Mouse (Mus musculus) cortical plate, adult 2 months (tissue): ENCODE data around the gene Map1b. TPM values are rescaled to one million over a fixed set of nuclear protein-coding genes. Genes with fewer than 3 reads are reported as not detected.

Source experiments
- H3K27ac ChIP-seq: fragments of 200-500 bp; 2 replicates; pipeline ENCODE4 v1.5.1; 2012; ENCODE audit warnings: low read length, control low read depth, inconsistent platforms; ENCODE audit not compliant: insufficient read depth
- H3K4me1 ChIP-seq: fragments of 200-500 bp; 2 replicates; pipeline ENCODE4 v1.6.1; 2011; ENCODE audit warnings: low read length; ENCODE audit not compliant: control insufficient read depth, insufficient read depth
- H3K4me3 ChIP-seq: fragments of 200-500 bp; 2 replicates; pipeline ENCODE4 v1.5.1; 2011; ENCODE audit warnings: mild to moderate bottlenecking, low read length, control low read depth; ENCODE audit not compliant: insufficient read depth
- CTCF ChIP-seq: fragments of 200-500 bp; IDR thresholded peaks from 2 replicates; pipeline ENCODE4 v1.5.1; 2011; ENCODE audit warnings: mild to moderate bottlenecking, control low read depth, low read length; ENCODE audit not compliant: insufficient read depth; ENCODE audit errors: extremely low read depth
- POLR2A ChIP-seq: fragments of 200-500 bp; IDR thresholded peaks from 2 replicates; pipeline ENCODE4 v1.6.1; 2011; ENCODE audit warnings: mild to moderate bottlenecking, low read length, control low read depth; ENCODE audit not compliant: insufficient read depth; ENCODE audit errors: extremely low read depth
- polyA plus RNA-seq: library from polyadenylated mRNA; depleted of rRNA; stranded (reverse); fragments of >200 nt; gene quantifications from 2 replicates; pipeline ENCODE4 v1.2.3, GENCODE M21; 2012

The Map1b gene
- polyA plus RNA-seq, 1 experiment, result 134 TPM

DNA sequence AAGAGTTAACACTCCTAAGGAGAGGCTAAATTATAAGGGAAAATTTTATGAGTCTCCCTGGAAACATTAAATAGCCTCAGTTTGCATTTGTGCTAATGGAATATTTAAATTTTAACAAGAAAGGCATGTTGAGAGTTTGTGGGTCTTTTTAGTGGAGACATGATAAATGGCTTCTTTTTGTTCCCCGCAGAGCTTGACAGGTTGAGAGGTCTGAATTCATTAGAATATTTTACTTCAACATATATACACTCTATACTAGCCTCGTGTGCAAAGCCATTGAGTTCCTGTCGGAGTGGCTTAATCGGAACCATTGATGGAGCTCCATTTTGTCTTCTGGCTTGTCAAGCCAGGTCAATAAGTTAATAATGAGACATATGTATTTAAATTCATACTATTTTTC is 6.4 kb downstream of the Map1b start:
- Histone ChIP-seq H3K27ac (no peak overlapping the region), H3K4me1 (peaks cover 18% of the 10 kb centered on the region), H3K4me3 (no peak overlapping the region)
- TF ChIP-seq POLR2A (no peak), CTCF (no peak)

DNA sequence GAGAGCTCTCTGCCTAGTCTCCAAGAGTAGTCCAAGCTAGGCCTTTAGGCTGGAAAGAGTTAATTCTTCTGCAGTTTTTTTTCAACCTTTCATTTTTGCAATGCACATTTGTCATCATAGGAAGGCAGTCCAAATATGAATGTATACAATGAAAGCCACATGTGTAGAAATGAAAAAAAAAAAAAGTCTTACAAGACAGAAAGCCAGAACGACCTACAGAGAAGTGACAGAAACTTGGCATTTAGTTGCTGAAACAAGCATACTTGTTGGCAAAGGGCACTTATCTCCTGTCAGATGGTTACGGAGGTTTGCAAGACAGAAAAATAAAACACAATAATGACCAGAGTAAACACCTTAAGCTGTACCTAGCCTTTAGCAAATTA is 9.8 kb downstream of the Map1b start:
- H3K4me3 ChIP-seq, result no peak overlapping the region
- peaks cover 34% of the 10 kb centered on the region for H3K4me1 ChIP-seq
- H3K27ac ChIP-seq, result no peak overlapping the region
- TF ChIP-seq POLR2A (no peak), CTCF (no peak)

DNA sequence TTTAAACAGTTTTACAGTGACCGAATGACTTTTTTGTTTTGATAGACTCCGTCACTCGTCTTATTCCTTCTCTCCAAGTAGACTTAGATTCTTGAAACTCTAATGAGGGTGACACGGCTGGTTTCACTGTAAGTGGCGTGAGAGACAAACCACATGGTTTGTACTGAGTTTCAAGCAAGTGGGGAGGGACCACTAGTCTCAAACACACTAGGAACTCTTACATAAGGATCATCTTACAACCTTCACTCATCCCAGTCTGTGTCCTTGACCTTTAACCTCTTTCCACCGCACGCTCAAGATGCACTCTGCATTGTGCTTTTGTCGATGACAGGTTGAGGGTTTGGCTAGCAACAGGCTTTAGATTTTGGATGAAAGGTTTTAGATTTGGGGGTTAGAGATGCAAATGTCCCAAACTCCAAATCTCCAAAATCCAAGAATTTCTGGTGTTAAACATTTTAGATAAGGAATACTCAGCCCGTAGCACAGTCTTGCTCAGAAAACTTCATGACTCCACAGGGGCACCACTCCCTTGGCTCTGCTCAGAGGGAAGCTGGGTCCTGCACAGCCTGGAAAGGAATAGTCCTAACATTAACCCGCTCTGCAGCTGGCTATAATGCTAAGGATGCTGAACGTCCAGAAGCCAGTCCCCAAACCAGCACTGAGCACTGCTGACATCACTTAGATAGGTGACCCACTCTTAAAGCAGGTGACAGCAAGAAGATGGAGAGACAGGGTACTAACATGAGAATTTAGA is 10.3 kb downstream of the Map1b start:
- Histone ChIP-seq H3K4me3 (no peak overlapping the region), H3K27ac (no peak overlapping the region), H3K4me1 (peaks cover 34% of the 10 kb centered on the region)
- no peak for TF ChIP-seq CTCF
- no peak for TF ChIP-seq POLR2A

DNA sequence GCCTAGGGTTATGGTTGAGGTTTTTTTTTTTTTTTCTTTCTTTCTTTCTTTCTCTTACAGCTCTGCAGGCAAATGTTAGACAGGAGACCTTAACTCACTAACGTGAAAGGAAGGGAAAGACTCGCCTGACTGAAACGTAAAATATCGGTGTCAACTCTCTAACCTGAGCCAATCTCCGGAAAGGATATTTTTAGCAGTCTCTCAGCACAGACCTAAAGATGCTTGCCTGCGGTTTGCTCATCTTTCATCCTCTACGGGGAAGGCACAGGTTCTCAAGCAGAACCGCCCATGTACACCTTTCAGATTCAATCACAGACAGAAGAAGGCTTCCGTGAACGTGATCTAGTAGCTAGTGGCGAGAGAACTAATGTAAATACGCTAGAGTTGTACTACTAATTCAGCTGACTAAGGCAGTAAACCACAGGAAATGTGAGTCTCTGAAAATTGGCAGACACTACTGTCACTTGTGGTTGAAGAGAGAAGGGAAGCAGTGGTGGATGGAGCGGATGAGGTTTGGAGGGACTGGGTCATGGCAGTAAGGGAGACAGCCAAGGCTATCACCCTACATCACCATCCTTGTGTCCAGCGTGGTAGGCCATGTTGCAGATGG is 12.9 kb downstream of the Map1b start:
- peaks cover 37% of the 10 kb centered on the region for H3K4me1 ChIP-seq
- TF ChIP-seq POLR2A, result no peak
- TF ChIP-seq CTCF, result no peak
- H3K4me3 ChIP-seq, result no peak overlapping the region
- no peak overlapping the region for H3K27ac ChIP-seq

DNA sequence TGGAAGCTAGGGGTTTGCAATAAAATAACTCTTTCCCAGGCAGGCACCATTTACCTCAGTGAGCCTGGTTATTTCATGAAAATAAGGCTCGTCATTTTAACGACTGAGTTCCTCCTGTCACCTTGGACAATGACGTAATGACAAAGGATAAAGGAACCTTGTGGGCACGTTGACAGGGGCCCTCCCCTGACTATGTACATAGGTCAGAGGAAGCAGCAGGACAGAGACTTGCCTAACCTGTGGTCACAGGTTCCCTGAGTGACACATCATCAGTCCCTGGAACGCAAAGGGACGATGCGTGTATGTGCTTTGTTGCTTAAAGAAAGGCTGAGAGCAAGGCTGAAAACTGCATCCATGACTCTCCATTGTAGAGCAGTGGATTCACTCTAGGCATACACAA is 13.4 kb downstream of the Map1b start:
- peaks cover 32% of the 10 kb centered on the region for H3K4me1 ChIP-seq
- H3K27ac ChIP-seq, result peak overlapping the region; percentile 51; the same call in 1 of the 2 replicates
- TF ChIP-seq POLR2A (no peak), CTCF (no peak)
- no peak overlapping the region; the same call in 1 of the 2 replicates for H3K4me3 ChIP-seq

DNA sequence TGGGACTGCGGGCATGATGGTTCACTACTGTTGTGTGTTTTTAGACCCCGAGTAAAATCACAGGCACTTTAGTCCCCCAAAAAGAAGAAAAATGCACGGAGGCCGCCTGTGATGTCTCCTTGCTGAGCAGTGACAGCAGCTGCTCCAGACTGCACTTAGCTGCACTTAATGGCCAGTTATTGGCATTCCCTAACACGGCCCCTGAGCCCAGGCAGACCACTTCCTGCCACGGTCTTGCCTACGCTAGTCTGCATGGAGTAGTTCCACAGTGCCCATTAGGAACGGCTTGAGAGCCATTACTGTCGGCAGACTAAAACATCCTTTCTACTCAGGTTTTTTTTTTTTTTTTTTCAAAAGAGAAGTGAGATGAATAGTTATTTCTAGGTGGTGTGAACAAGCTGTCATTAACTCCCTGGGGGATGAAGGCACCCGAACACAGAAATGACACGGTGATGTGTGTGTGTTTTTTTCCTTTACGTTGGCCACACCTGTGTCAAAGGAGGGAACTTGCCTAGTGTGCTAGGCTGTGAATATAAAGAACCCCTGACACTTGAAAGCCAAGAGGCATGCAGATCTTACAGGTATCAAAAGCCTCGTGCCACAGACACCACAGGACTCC is 14.1 kb downstream of the Map1b start:
- TF ChIP-seq CTCF, result no peak
- no peak for TF ChIP-seq POLR2A
- Histone ChIP-seq H3K4me3 (peak overlapping the region; percentile 26; the same call in 1 of the 2 replicates), H3K4me1 (peaks cover 31% of the 10 kb centered on the region), H3K27ac (peak overlapping the region; percentile 73)

DNA sequence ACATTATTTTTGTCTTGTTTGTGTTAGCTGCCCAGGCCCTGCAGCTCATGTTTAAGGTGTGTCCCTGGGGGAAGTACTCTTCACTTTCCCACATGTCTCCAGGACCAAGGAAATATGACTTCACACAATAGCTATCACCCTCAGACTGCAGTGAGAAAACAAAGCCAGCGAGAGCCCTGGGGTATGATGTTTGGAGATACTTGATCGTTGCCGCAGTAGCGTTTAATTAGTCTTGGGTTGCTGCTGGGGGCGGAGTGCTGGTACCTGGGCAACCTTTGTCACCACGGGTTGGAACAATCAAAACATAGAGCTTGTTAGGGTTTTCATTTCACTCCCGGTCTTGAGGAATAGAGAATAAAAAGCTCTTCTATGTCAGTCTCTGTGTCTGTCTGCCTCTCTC is 14.9 kb downstream of the Map1b start:
- TF ChIP-seq POLR2A, result no peak
- no peak for TF ChIP-seq CTCF
- H3K4me3 ChIP-seq, result no peak overlapping the region
- no peak overlapping the region for H3K27ac ChIP-seq
- peaks cover 31% of the 10 kb centered on the region for H3K4me1 ChIP-seq

DNA sequence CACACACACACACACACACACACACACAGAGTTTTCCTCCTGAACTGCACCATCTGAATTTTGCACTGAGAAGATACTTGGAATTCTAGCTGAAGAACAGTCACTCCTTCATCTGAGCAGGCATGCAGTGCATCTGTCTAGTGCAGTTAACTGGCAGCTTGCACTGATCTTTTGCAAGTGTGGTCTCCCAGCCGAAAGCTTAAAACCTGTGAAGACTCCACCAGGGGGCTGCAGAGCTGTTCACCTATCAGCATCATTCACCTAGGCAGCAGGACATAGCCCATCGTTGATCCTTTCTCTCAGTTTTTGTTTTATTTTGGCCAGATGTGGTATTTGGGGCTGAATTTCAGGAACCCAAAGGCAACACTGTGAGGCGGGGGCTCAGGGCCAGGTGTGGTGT is 15.7 kb downstream of the Map1b start:
- H3K27ac ChIP-seq, result no peak overlapping the region
- peaks cover 31% of the 10 kb centered on the region for H3K4me1 ChIP-seq
- TF ChIP-seq CTCF, result no peak
- TF ChIP-seq POLR2A, result no peak

DNA sequence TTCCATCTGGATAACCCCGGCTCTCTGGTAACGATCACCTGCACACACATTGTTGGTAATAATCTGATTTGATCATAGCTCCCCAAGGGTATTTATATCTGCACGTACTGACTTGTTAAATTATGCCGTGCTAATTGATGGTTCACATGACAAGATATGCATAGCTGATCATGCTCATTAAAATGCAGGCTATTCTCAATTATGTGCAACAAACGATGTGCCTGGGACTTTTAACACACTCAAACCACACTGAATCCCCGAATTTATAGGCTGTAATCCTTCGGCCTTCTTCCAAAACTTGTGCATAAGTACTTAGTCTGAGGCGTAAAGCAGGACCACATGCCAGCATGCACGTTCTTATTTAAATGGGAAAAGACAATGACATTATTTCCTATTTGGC is 16.6 kb downstream of the Map1b start:
- no peak overlapping the region for H3K27ac ChIP-seq
- TF ChIP-seq CTCF, result no peak
- TF ChIP-seq POLR2A, result no peak
- peaks cover 29% of the 10 kb centered on the region for H3K4me1 ChIP-seq
- H3K4me3 ChIP-seq, result no peak overlapping the region

More for the DNA sequence above, 15.7 kb downstream of the Map1b start:
- H3K4me3 ChIP-seq, result no peak overlapping the region

DNA sequence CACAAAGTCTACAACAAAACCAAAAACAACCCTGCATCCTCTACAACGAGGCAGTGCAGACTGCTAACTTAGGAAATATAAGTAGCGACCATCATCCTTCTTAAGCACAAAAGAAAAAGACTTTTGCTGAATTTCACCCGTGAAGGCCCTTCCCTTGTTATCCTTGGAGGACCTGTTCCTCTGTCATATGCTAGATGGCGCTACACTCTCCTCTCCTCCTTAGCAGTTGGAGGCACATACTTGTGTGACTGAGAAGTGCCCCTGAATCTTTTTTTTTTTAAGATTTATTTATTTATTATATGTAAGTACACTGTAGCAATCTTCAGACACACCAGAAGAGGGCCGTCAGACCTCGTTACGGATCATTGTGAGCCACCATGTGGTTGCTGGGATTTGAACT is 20.2 kb downstream of the Map1b start:
- Histone ChIP-seq H3K4me1 (peaks cover 17% of the 10 kb centered on the region), H3K27ac (no peak overlapping the region), H3K4me3 (no peak overlapping the region)
- TF ChIP-seq CTCF, result peak; percentile 43; the same call in 1 of the 2 replicates
- TF ChIP-seq POLR2A, result no peak
